Mouse (Mus musculus) bone marrow macrophage, adult 2 months (primary cell): Measurements from ENCODE around the gene Ror1.

ENCODE experiments used
- CTCF ChIP-seq: IDR thresholded peaks from 2 replicates; pipeline ENCODE4 v1.5.1; 2012; ENCODE audit warnings: low read depth, mild to moderate bottlenecking, low read length, moderate library complexity
- POLR2A ChIP-seq: IDR thresholded peaks from 2 replicates; pipeline ENCODE4 v1.6.1; 2012; ENCODE audit warnings: mild to moderate bottlenecking, low read depth, low read length, borderline replicate concordance

DNA sequence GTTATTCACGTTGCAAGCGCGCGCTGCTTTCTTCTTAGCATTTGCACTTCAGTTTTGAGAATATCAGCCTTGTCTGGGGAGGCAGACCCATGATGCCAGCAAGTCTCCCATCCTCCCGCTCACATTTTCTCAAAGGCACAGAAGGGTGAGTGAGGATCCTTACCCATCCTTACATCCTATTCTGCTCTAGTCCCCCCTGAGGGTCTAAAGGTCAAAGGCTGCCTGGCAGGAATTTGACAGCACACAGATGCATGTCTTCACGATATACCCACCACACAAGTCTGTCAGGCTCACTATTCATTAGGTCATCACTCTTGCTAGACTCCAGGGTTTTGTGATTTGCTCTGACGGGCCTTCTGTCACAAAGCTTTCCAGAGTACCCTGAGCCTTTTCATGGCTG is 158.2 kb downstream of the Ror1 start:
- no peak for TF ChIP-seq CTCF
- TF ChIP-seq POLR2A, result no peak
